Mouse (Mus musculus) hindbrain, embryonic 15.5 days (tissue): ENCODE measurements at regions not wholly inside any gene's neighbourhood (a gene's known extent, or its start where the extent isn't known, plus 50 kb on each side); places are given as distances from the start of the nearest gene placed in this dataset.

Experiments
- ATAC-seq: fragments of 200-750 bp; cut with Nextera tagmentation; 2 replicates; pipeline ENCODE4 v1.8.0; 2017; ENCODE audit warnings: low read depth, moderate number of reproducible peaks, moderate TSS enrichment; ENCODE audit not compliant: low FRiP score
- H3K27ac ChIP-seq: fragments of 300-500 bp; sonication (generic); replicated peaks from 2 replicates; pipeline ENCODE4 v1.5.1; 2015; ENCODE audit warnings: mild to moderate bottlenecking, inconsistent platforms
- H3K27me3 ChIP-seq: fragments of 300-500 bp; sonication (generic); 2 replicates; pipeline ENCODE4 v1.6.1; 2015; ENCODE audit warnings: control low read depth, inconsistent platforms
- H3K36me3 ChIP-seq: fragments of 300-500 bp; sonication (generic); 2 replicates; pipeline ENCODE4 v1.6.1; 2015; ENCODE audit warnings: control low read depth, inconsistent platforms
- H3K4me1 ChIP-seq: fragments of 300-500 bp; sonication (generic); replicated peaks from 2 replicates; pipeline ENCODE4 v1.6.1; 2015; ENCODE audit warnings: control low read depth, inconsistent platforms
- H3K4me2 ChIP-seq: fragments of 300-500 bp; sonication (generic); 2 replicates; pipeline ENCODE4 v1.6.1; 2015; ENCODE audit warnings: moderate library complexity, mild to moderate bottlenecking, inconsistent platforms
- H3K4me3 ChIP-seq: fragments of 300-500 bp; sonication (generic); 2 replicates; pipeline ENCODE4 v1.5.1; 2015; ENCODE audit warnings: mild to moderate bottlenecking, inconsistent platforms
- H3K9ac ChIP-seq: fragments of 300-500 bp; sonication (generic); 2 replicates; pipeline ENCODE4 v1.6.1; 2015; ENCODE audit warnings: inconsistent platforms
- H3K9me3 ChIP-seq: fragments of 300-500 bp; sonication (generic); 2 replicates; pipeline ENCODE4 v1.6.1; 2016; ENCODE audit warnings: control low read depth, inconsistent platforms
- WGBS: fragments of 180-500 bp; shearing (Covaris S2); methylation state at CpG from one replicate; pipeline ENCODE4 v1.1.7; 2015; 5-methylcytosine and 5-hydroxymethylcytosine counted together

DNA sequence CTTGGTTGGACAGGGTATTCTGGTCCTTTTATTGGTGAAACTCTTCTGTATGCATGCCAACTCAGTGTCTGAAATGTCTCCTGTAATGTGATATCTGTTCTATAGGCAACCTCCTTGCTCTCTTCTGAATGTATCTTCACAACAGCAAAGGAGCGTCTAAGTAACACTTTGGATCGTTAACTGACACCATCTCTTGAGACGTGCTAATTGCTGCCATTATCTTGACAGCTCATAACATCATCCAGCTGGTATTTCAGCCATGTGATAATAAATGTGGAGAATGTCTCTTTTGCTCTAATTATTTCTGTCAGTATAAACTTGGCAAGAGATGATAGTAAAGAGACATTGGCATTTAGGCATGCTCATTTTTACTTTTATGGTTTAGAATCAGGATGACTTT lies 68.8 kb upstream of the Col8a1 start:
- Histone ChIP-seq H3K27me3 (no peaks in the 10 kb centered on the region), H3K36me3 (no peaks in the 10 kb centered on the region), H3K4me1 (no peaks in the 10 kb centered on the region), H3K27ac (no peak overlapping the region), H3K4me2 (no peak overlapping the region), H3K9me3 (no peaks in the 10 kb centered on the region), H3K9ac (no peak overlapping the region), H3K4me3 (no peak overlapping the region)
- no peak for ATAC-seq
- 53% methylated on average over 3 of the region's 3 CpGs for WGBS

GRCm38 (mm10) chr16:57845416-57845815 lies 90.9 kb upstream of the Col8a1 start:
- Histone ChIP-seq H3K27ac (no peak overlapping the region), H3K36me3 (no peaks in the 10 kb centered on the region), H3K4me2 (no peak overlapping the region), H3K27me3 (no peaks in the 10 kb centered on the region), H3K9me3 (no peaks in the 10 kb centered on the region), H3K4me3 (no peak overlapping the region), H3K9ac (no peak overlapping the region), H3K4me1 (no peaks in the 10 kb centered on the region)
- no peak for ATAC-seq

GRCm38 (mm10) chr16:57846386-57846785 lies 91.8 kb upstream of the Col8a1 start:
- H3K4me3 ChIP-seq: no peak overlapping the region
- H3K9me3 ChIP-seq: no peaks in the 10 kb centered on the region
- 45% methylated on average over 3 of the region's 3 CpGs for WGBS
- no peak overlapping the region for H3K4me2 ChIP-seq
- H3K36me3 ChIP-seq: no peaks in the 10 kb centered on the region
- ATAC-seq: no peak
- no peaks in the 10 kb centered on the region for H3K27me3 ChIP-seq
- H3K9ac ChIP-seq: no peak overlapping the region
- H3K4me1 ChIP-seq: no peaks in the 10 kb centered on the region
- no peak overlapping the region for H3K27ac ChIP-seq

DNA sequence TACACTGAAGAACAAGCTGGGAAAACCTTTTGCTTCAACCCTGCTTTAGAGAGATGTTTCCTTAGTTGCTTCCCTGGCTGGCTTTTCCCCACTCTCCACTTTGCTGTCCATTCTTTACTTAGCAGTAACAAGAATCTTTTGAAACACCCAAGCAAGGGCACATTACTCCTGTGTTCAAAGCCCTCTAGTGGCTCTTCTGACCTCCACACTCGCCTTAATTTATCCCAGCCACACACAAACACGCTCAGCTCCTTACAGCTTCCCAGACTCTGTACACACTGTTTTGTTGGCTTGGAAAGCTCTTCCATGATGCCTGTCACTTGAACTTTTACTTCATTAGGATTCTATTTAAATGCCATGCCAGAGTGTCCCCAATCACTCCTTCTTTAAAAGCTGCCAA lies 97.3 kb upstream of the Col8a1 start:
- H3K4me2 ChIP-seq: no peak overlapping the region
- no peaks in the 10 kb centered on the region for H3K27me3 ChIP-seq
- no peak overlapping the region for H3K9ac ChIP-seq
- H3K4me3 ChIP-seq: no peak overlapping the region
- H3K27ac ChIP-seq: no peak overlapping the region
- H3K9me3 ChIP-seq: no peaks in the 10 kb centered on the region
- no peaks in the 10 kb centered on the region for H3K36me3 ChIP-seq
- 56% methylated on average over 2 of the region's 2 CpGs for WGBS
- no peaks in the 10 kb centered on the region for H3K4me1 ChIP-seq
- no peak for ATAC-seq

DNA sequence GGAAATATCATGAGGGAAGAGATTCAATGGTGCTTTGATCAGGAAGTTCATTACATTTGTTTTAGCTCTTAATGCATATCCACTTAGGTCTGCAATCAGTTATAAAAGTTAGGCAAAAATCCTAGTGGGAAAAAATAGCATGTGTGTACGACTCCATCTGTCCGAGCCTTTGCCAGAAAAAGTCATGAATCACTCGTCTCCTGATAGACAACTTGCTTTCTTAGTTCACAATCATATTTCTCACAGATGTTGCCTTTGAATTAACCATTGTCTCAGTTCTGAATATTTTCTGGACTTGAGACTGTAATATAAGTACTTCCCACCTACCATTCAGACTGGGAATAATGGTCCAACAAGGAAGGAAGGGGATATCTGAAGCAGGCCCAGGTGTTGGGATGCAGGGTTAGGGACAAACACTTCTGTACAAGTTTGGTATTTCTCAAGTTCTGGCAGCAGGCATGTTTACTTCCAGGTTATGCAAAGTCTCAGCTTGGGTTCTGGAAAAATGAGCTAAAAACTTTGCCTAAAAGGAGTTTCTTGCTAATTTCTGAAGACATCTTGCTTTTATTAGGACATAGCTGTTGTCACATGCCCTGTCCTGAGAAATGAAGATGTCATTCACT lies 98.4 kb upstream of the Col8a1 start:
- Histone ChIP-seq H3K4me1 (peaks cover 4% of the 10 kb centered on the region; the same call in 1 of the 2 replicates), H3K27ac (no peak overlapping the region), H3K27me3 (no peaks in the 10 kb centered on the region), H3K4me2 (no peak overlapping the region), H3K9me3 (no peaks in the 10 kb centered on the region), H3K36me3 (no peaks in the 10 kb centered on the region), H3K9ac (no peak overlapping the region), H3K4me3 (no peak overlapping the region)
- 82% methylated on average over 3 of the region's 3 CpGs for WGBS
- ATAC-seq: no peak

GRCm38 (mm10) chr16:57853751-57854150 lies 99.2 kb upstream of the Col8a1 start:
- ATAC-seq: no peak
- peaks cover 12% of the 10 kb centered on the region for H3K4me1 ChIP-seq
- no peaks in the 10 kb centered on the region for H3K27me3 ChIP-seq
- no peaks in the 10 kb centered on the region for H3K36me3 ChIP-seq
- H3K4me3 ChIP-seq: no peak overlapping the region
- H3K4me2 ChIP-seq: no peak overlapping the region
- H3K27ac ChIP-seq: no peak overlapping the region
- 84% methylated on average over 3 of the region's 3 CpGs for WGBS
- H3K9me3 ChIP-seq: no peaks in the 10 kb centered on the region
- H3K9ac ChIP-seq: no peak overlapping the region

DNA sequence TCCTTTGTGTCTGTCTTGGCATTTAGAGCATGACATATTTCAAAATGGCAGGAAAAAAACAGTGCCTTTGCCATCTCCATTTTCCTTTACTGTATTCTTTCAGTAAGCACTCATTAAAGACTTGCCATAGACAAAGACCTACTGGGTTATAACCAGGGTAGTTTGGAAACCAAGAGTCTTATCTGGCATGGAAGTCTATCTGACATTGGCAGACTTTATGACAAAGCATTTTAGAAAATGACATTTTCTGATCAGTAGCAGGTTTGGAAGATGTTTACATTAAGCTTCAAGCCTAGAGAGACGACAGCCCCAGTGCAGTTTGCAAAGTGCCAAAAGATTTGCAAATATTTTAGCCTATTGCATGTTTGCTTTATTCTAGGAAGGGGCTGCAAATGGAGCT lies 102.5 kb upstream of the Col8a1 start:
- ATAC-seq: no peak
- H3K4me2 ChIP-seq: no peak overlapping the region
- no peaks in the 10 kb centered on the region for H3K36me3 ChIP-seq
- no peak overlapping the region for H3K4me3 ChIP-seq
- peaks cover 16% of the 10 kb centered on the region for H3K4me1 ChIP-seq
- H3K27ac ChIP-seq: no peak overlapping the region
- H3K27me3 ChIP-seq: no peaks in the 10 kb centered on the region
- H3K9ac ChIP-seq: no peak overlapping the region
- WGBS: 67% methylated on average over 1 of the region's 1 CpGs
- no peaks in the 10 kb centered on the region for H3K9me3 ChIP-seq

DNA sequence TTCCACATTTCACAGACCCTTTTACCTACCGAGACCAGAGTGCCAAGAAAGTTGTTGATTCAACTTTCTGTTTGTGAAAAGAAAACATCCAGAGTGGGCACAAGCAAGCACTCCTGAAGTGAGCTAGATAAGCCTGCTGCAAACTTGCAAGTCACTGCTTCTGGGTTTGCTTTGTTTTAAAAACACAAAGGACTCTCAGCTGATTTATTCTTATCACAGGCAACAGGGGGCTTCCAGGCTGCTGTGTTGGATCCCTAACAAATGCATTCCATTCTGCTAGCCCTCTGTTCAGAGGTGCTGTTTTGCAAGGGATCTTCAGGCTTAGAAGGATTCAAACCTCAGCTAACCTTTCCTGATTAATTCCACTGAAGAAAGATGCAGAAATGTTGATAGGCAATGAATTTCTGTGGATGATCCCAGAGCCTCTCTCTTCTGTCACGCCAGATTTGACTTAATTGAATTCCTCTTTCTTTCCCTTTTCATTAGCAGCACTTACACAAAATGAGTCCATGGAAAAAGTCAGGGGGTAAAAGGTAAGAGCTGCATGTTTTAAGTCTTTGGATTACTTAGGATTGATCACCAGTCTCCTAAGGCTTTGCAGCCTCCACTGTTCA lies 103.7 kb upstream of the Col8a1 start:
- H3K27ac ChIP-seq: peak overlapping the region; percentile 32; the same call in 1 of the 2 replicates
- H3K4me2 ChIP-seq: no peak overlapping the region
- 5% methylated on average over 2 of the region's 2 CpGs for WGBS
- H3K9ac ChIP-seq: no peak overlapping the region
- no peak overlapping the region for H3K4me3 ChIP-seq
- peaks cover 16% of the 10 kb centered on the region for H3K4me1 ChIP-seq
- no peak; the same call in 1 of the 2 replicates for ATAC-seq
- no peaks in the 10 kb centered on the region for H3K36me3 ChIP-seq
- no peaks in the 10 kb centered on the region for H3K27me3 ChIP-seq
- H3K9me3 ChIP-seq: no peaks in the 10 kb centered on the region

DNA sequence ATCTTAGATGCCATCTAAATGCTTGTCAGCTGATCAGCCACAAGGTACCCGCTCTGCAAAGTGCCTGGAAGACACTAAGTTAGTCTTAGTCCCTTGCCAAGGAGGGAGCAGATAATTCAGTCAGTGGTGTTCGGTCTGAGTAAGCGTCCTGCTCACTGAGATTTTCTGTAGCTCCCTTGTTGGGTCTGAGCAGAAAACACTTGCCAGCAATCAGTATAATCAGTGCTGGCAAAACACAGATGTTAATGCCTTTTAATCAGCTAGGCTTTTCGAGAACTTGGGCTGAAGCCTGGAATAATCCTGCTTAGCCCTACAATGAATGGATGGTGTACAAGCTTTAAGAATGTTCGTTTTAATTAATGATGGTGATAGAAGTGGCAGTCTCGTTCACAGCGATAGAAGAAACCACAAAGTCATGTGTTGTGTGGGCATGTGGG lies 104.2 kb upstream of the Col8a1 start:
- peak overlapping the region; percentile 32; the same call in 1 of the 2 replicates for H3K27ac ChIP-seq
- H3K27me3 ChIP-seq: no peaks in the 10 kb centered on the region
- no peaks in the 10 kb centered on the region for H3K9me3 ChIP-seq
- H3K4me3 ChIP-seq: no peak overlapping the region
- H3K36me3 ChIP-seq: no peaks in the 10 kb centered on the region
- H3K4me2 ChIP-seq: no peak overlapping the region
- H3K9ac ChIP-seq: no peak overlapping the region
- peak; percentile 78 for ATAC-seq
- 20% methylated on average over 7 of the region's 7 CpGs for WGBS
- peaks cover 16% of the 10 kb centered on the region for H3K4me1 ChIP-seq

GRCm38 (mm10) chr16:57863206-57863860 lies 108.8 kb upstream of the Col8a1 start:
- H3K36me3 ChIP-seq: no peaks in the 10 kb centered on the region
- H3K27ac ChIP-seq: no peak overlapping the region
- ATAC-seq: no peak
- no peak overlapping the region for H3K4me3 ChIP-seq
- peaks cover 8% of the 10 kb centered on the region for H3K4me1 ChIP-seq
- H3K9me3 ChIP-seq: no peaks in the 10 kb centered on the region
- H3K27me3 ChIP-seq: no peaks in the 10 kb centered on the region
- no peak overlapping the region for H3K4me2 ChIP-seq
- H3K9ac ChIP-seq: no peak overlapping the region
- 84% methylated on average over 9 of the region's 9 CpGs for WGBS

DNA sequence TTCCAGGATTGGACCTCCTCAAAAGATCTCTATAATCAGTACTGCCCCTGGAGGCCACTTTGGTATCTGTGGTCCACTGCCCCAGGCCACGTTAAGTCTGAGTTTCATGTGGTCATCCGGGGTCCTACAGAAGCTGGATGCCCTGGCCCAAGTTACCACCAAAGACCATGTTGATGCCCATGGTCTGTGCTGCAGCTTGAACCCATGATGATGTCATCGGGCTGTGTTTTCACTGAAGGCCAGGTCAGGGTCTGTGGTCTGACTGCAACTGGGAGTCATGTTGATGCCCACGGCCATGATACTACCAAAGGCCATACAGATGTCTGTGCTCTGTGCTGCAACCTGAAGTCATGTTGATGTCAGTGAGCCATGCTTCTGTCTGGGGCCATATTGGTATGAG lies 122.3 kb upstream of the Col8a1 start:
- Histone ChIP-seq H3K4me2 (no peak overlapping the region), H3K36me3 (no peaks in the 10 kb centered on the region), H3K4me1 (no peaks in the 10 kb centered on the region), H3K27ac (no peak overlapping the region), H3K9ac (no peak overlapping the region), H3K4me3 (no peak overlapping the region), H3K27me3 (no peaks in the 10 kb centered on the region), H3K9me3 (no peaks in the 10 kb centered on the region)
- 92% methylated on average over 4 of the region's 4 CpGs for WGBS
- no peak for ATAC-seq

GRCm38 (mm10) chr16:57881575-57882094 lies 127.1 kb upstream of the Col8a1 start:
- no peak overlapping the region for H3K4me2 ChIP-seq
- no peaks in the 10 kb centered on the region for H3K36me3 ChIP-seq
- H3K9ac ChIP-seq: no peak overlapping the region
- H3K27ac ChIP-seq: no peak overlapping the region
- H3K9me3 ChIP-seq: no peaks in the 10 kb centered on the region
- H3K4me1 ChIP-seq: no peaks in the 10 kb centered on the region
- ATAC-seq: no peak
- no peak overlapping the region for H3K4me3 ChIP-seq
- WGBS: 76% methylated on average over 8 of the region's 8 CpGs
- no peaks in the 10 kb centered on the region for H3K27me3 ChIP-seq
